Mouse (Mus musculus): ENCODE data around the gene Vsig1.

GRCm38 (mm10) chrX:140980163-140980562 is 72.8 kb downstream of the Vsig1 start:
- TF ChIP-seq ZC3H11A (IDR thresholded peaks at IDR 0.05; ENCODE audit: borderline replicate concordance, low read depth, low read length) (no peak), HCFC1 (IDR thresholded peaks at IDR 0.05; ENCODE audit: borderline replicate concordance, insufficient read depth, low read length) (no peak)
